23 mouse cellular contexts compared by ENCODE assay signal in the genomic region with DNA sequence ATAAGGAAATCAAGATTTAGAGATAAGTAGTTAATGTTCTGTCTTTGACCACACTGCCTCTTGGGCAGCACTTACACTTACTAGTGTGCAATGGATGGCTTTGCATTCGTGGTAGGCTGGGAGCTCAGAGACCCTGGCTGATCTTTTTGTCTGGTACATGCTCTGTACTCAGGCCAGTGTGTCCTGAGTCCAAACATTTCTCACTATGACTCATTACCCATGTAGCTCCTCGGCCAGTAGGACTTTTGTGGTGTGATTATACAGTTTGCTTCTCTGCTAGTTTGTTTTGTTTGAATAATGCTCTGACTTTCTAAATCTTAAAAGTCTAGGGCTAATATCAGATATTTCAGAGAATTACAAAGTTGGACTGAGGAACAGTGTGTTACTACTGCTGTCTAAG. TPM values are rescaled to one million over a fixed set of nuclear protein-coding genes. Genes with fewer than 3 reads are reported as not detected.
A peak's percentile ranks its signal among the peaks of the same experiment; 100 is the strongest.
DNase-seq lines count a peak whose midpoint lies in the region; ATAC-seq and TF ChIP-seq lines count a peak whose summit lies in the region.
"Had no signal": no experiment of that assay in that cellular context is flagged by ENCODE, and none has a peak within 500 bp of the region (broad histone marks: within the 10 kb centered on the region; RNA-seq: fewer than 3 reads in every experiment).

No protein-coding gene starts in this region.

- H3K27ac ChIP-seq in CH12.LX (ENCODE audit: insufficient read depth, low read depth), result no peak overlapping the region
- H3K27ac ChIP-seq in brown adipose tissue, adult 24 weeks (replicated peaks; ENCODE audit: low read depth, low read length), result peak overlapping the region; percentile 45; the same call in 1 of the 2 replicates
- no peak overlapping the region for H3K27ac ChIP-seq in midbrain, embryonic 13.5 days
- H3K27ac ChIP-seq in cerebellum, adult 2 months (ENCODE audit: insufficient read depth, low read length), result no peak overlapping the region
- H3K27ac ChIP-seq: embryonic facial prominence, embryonic 10.5 days; embryonic facial prominence, embryonic 12.5 days; forebrain, embryonic 10.5 days; forebrain, embryonic 12.5 days had no signal

- no peak overlapping the region for H3K9ac ChIP-seq in CH12.LX (ENCODE audit: insufficient read depth, low read depth)
- H3K9ac ChIP-seq in midbrain, embryonic 13.5 days (replicated peaks), result no peak overlapping the region
- H3K9ac ChIP-seq: embryonic facial prominence, embryonic 12.5 days; forebrain, embryonic 12.5 days had no signal

- H3K4me3 ChIP-seq in CH12.LX (replicated peaks in 1 of 3; ENCODE audit: low read depth in 2 of 3, low read length in 2 of 3, poor library complexity in 1 of 3), result no peak overlapping the region
- no peak overlapping the region for H3K4me3 ChIP-seq in brown adipose tissue, adult 24 weeks (ENCODE audit: insufficient read depth, low read depth, low read length)
- no peak overlapping the region for H3K4me3 ChIP-seq in midbrain, embryonic 13.5 days (replicated peaks)
- no peak overlapping the region for H3K4me3 ChIP-seq in cerebellum, adult 2 months (replicated peaks; ENCODE audit: insufficient read depth, low read depth, low read length)
- H3K4me3 ChIP-seq: embryonic facial prominence, embryonic 10.5 days; embryonic facial prominence, embryonic 12.5 days; forebrain, embryonic 10.5 days; forebrain, embryonic 12.5 days had no signal

- ATAC-seq in megakaryocyte, adult 5-6 weeks (ENCODE audit: poor library complexity, severe bottlenecking), result no peak
- ATAC-seq in midbrain, embryonic 13.5 days, result no peak
- ATAC-seq: CD4-positive, CD25-positive, alpha-beta regulatory T cell, adult 4 months; forebrain, embryonic 14.5 days; forebrain, embryonic 16.5 days had no signal

- 0 out of 2 replicates have a peak, but pooled peaks have one; percentile 27 for TF ChIP-seq EP300 in CH12.LX (IDR thresholded peaks at IDR 0.05; ENCODE audit: low read length)

- peaks cover 2 to 11% of the 10 kb centered on the region in 2 experiments; a peak in 2 of 4 replicates for H3K4me1 ChIP-seq in CH12.LX (ENCODE audit: control insufficient read depth in 1 of 2, insufficient read depth in 2 of 2)
- H3K4me1 ChIP-seq in brown adipose tissue, adult 24 weeks (ENCODE audit: control insufficient read depth, insufficient read depth, insufficient read length, low read length), result peaks cover 6% of the 10 kb centered on the region
- peaks cover 22% of the 10 kb centered on the region for H3K4me1 ChIP-seq in midbrain, embryonic 13.5 days (replicated peaks)
- H3K4me1 ChIP-seq in cerebellum, adult 2 months (ENCODE audit: control insufficient read depth, insufficient read depth, low read length), result peaks cover 10% of the 10 kb centered on the region

- dilution Hi-C loops in CH12.LX (cut with MboI; ENCODE audit: extremely low pct_ligation_motif_present, extremely low pct_unique_long_range_greater_than_20kb, low sequenced_read_pairs), result no loop called here

- H3K79me2 ChIP-seq in CH12.LX (replicated peaks; ENCODE audit: control insufficient read depth, extremely low read depth, insufficient read depth, poor library complexity, severe bottlenecking), result no peaks in the 10 kb centered on the region

- DNase-seq in 3T3-L1 (ENCODE audit: low read depth, low spot score) (peak; percentile 58), CH12.LX (ENCODE audit: extremely low read depth) (no peak), NIH3T3 (ENCODE audit: low read depth) (peak; percentile 67)
- DNase-seq in cerebellum, adult 2 months, result no peak
- no peak for DNase-seq in right cerebral cortex, postnatal 25 days
- DNase-seq: adrenal gland, adult 8-10 months; adrenal gland, postnatal 14 days; B cell, adult 2 months; cerebellum, adult 11 months; cerebellum, adult 18-20 months; cerebellum, adult 9-10 months; cerebellum, postnatal 10 days; cerebellum, postnatal 25 days had no signal

- no peak for TF ChIP-seq RAD21 in CH12.LX (IDR thresholded peaks at IDR 0.05; ENCODE audit: low read depth, low read length)

- TF ChIP-seq POLR2A in CH12.LX (IDR thresholded peaks at IDR 0.05; ENCODE audit: low read depth, low read length), result no peak
- TF ChIP-seq POLR2A in cerebellum, adult 2 months (IDR thresholded peaks at IDR 0.05; ENCODE audit: borderline replicate concordance, insufficient read depth, low read length), result no peak

- WGBS in midbrain, embryonic 13.5 days, result 84% methylated on average over 2 of the region's 2 CpGs
- WGBS in cerebellum, adult 2 months, result 90% methylated on average over 2 of the region's 2 CpGs

- no peaks in the 10 kb centered on the region for H3K9me3 ChIP-seq in CH12.LX (replicated peaks; ENCODE audit: low read length)
- no peaks in the 10 kb centered on the region for H3K9me3 ChIP-seq in midbrain, embryonic 13.5 days
- H3K9me3 ChIP-seq: embryonic facial prominence, embryonic 10.5 days; embryonic facial prominence, embryonic 12.5 days; forebrain, embryonic 10.5 days; forebrain, embryonic 12.5 days had no signal

- H3K27me3 ChIP-seq in CH12.LX (replicated peaks), result no peaks in the 10 kb centered on the region
- H3K27me3 ChIP-seq in midbrain, embryonic 13.5 days, result peaks cover 13% of the 10 kb centered on the region; the same call in 1 of the 2 replicates
- H3K27me3 ChIP-seq in cerebellum, adult 2 months (ENCODE audit: control insufficient read depth, insufficient read depth, low read length), result no peaks in the 10 kb centered on the region; the same call in 1 of the 2 replicates
- H3K27me3 ChIP-seq: embryonic facial prominence, embryonic 12.5 days; forebrain, embryonic 12.5 days had no signal

- no peak overlapping the region for H3K4me2 ChIP-seq in CH12.LX (ENCODE audit: insufficient read depth, low read depth, poor library complexity, severe bottlenecking)
- H3K4me2 ChIP-seq in midbrain, embryonic 13.5 days (replicated peaks), result no peak overlapping the region
- H3K4me2 ChIP-seq: embryonic facial prominence, embryonic 12.5 days; forebrain, embryonic 12.5 days had no signal

- in situ Hi-C loops in CH12.LX (cut with MboI; ENCODE audit: low pct_ligation_motif_present, low pct_unique_long_range_greater_than_20kb, low sequenced_read_pairs), result loop anchor here (5.0 kb wide), 1 partner anchor 37 kb away; no protein-coding TSS in a partner anchor

- H3K36me3 ChIP-seq in CH12.LX (replicated peaks in 1 of 2; ENCODE audit: control insufficient read depth in 1 of 2, insufficient read depth in 1 of 2, low read length in 1 of 2), result peaks cover 36 to 75% of the 10 kb centered on the region in 2 experiments
- peaks cover 24% of the 10 kb centered on the region for H3K36me3 ChIP-seq in midbrain, embryonic 13.5 days

- no peak for TF ChIP-seq CTCF in CH12.LX (conservative IDR thresholded peaks at IDR 0.05 in 1 of 2, IDR thresholded peaks at IDR 0.05 in 1 of 2; ENCODE audit: low read depth in 2 of 2, low read length in 2 of 2)
- no peak for TF ChIP-seq CTCF in cerebellum, adult 2 months (IDR thresholded peaks at IDR 0.05; ENCODE audit: borderline replicate concordance, insufficient read depth, low read depth, low read length)

TF ChIP-seq in CH12.LX, 34 proteins besides CTCF, POLR2A, EP300 and RAD21:
- TF ChIP-seq JUN (IDR thresholded peaks at IDR 0.05; ENCODE audit: insufficient read depth, low read depth, low read length) (peak; percentile 29; the same call in 1 of the 2 replicates), CHD1 (IDR thresholded peaks at IDR 0.05; ENCODE audit: low read depth, low read length) (no peak), JUND (conservative IDR thresholded peaks at IDR 0.05; ENCODE audit: low read depth, low read length) (peak; percentile 79), NRF1 (IDR thresholded peaks at IDR 0.05; ENCODE audit: low read depth, low read length) (no peak), IRF4 (IDR thresholded peaks at IDR 0.05; ENCODE audit: low read depth, low read length) (peak; percentile 82)

RNA-seq across cellular contexts. Expression of gene Ctnnbl1, which starts 47.4 kb away (rescaled TPM):
- total RNA-seq in CH12.LX (2012; rRNA removed), result 57.2 and 66.0 TPM in 2 replicates
- 48.6 and 52.0 TPM in 2 replicates for total RNA-seq in CH12.LX (2014; rRNA removed)
- polyA plus RNA-seq in CH12.LX (2012; ENCODE audit: insufficient read length, low read depth), result 46.0 and 51.7 TPM in 2 replicates
- polyA plus RNA-seq in brown adipose tissue, adult 24 weeks (2012; ENCODE audit: insufficient read depth, insufficient read length, missing spikeins), result 13.4 and 14.8 TPM in 2 replicates
- total RNA-seq in megakaryocyte, adult 5-6 weeks (2015), result 13.5 and 20.0 TPM in 2 replicates
- total RNA-seq in megakaryocyte, adult 5-6 weeks (2017), result 35.2 and 35.9 TPM in 2 replicates
- polyA plus RNA-seq in midbrain, embryonic 13.5 days (2015; fragmentation: Nextera tagmentation; extraction: Ambion mirVana), result 87.5 and 87.8 TPM in 2 replicates
- polyA plus RNA-seq in cerebellum, adult 2 months (2012; rRNA removed), result 30.0 and 31.6 TPM in 2 replicates

Comparison
In these comparisons a context has a peak if more than half of its experiments do, and no peak if none do; other contexts are left out.
1. DNase-seq: peak in 3T3-L1 (single experiment) and NIH3T3 (single experiment); none in CH12.LX (single experiment), cerebellum, adult 2 months (0 of 2) and right cerebral cortex, postnatal 25 days (single experiment).